Mouse (Mus musculus) spleen, postnatal 36 days (tissue): Measurements from ENCODE around the gene Cep97.
"Not testable (repeated sequence)": the region's sequence is repeated elsewhere in the genome, so short reads cannot be mapped to it uniquely, and the experiment has no call there.

Experiments
- DNase-seq, 2 experiments: peaks; one replicate each; pipeline ENCODE4 v3.0.0; 2022; ENCODE audit warnings: low spot score in 2 of 2, mixed read lengths in 1 of 2

Gene Cep97

GRCm38 (mm10) chr16:55891346-55891745, 43.3 kb downstream of the Cep97 start:
- DNase-seq = no peak

- DNase-seq = no peak
These were observed 44.1 kb downstream of the Cep97 start for GRCm38 (mm10) chr16:55890346-55891136.

- DNase-seq = no peak
These were observed 45.2 kb downstream of the Cep97 start for GRCm38 (mm10) chr16:55889451-55889850.

- no peak for DNase-seq
These were observed 46.1 kb downstream of the Cep97 start for GRCm38 (mm10) chr16:55888584-55888960.

- DNase-seq = no peak
These were observed 46.7 kb downstream of the Cep97 start for GRCm38 (mm10) chr16:55887814-55888583.

GRCm38 (mm10) chr16:55884246-55884645, 50.4 kb downstream of the Cep97 start:
- no peak for DNase-seq

GRCm38 (mm10) chr16:55876025-55876424, 58.6 kb downstream of the Cep97 start:
- no peak for DNase-seq

- DNase-seq = no peak
These were observed 70.8 kb downstream of the Cep97 start for GRCm38 (mm10) chr16:55863832-55864231.

GRCm38 (mm10) chr16:55863149-55863815, 71.4 kb downstream of the Cep97 start:
- DNase-seq = peak; percentile 42 to 66

GRCm38 (mm10) chr16:55861104-55861503, 73.6 kb downstream of the Cep97 start:
- no peak for DNase-seq

GRCm38 (mm10) chr16:55859421-55859820, 75.2 kb downstream of the Cep97 start:
- not testable (repeated sequence) for DNase-seq

- DNase-seq = peak; percentile 56 to 59
These were observed 76.2 kb downstream of the Cep97 start for GRCm38 (mm10) chr16:55858465-55858864.

GRCm38 (mm10) chr16:55852943-55853727, 81.5 kb downstream of the Cep97 start:
- peak; percentile 51 to 69 for DNase-seq

GRCm38 (mm10) chr16:55852515-55852914, 82.1 kb downstream of the Cep97 start:
- DNase-seq = no peak

- no peak for DNase-seq
These were observed 84.2 kb downstream of the Cep97 start for GRCm38 (mm10) chr16:55850485-55850884.
